Mouse (Mus musculus) cerebellum, adult 18-20 months (tissue): ENCODE measurements around the gene Prkar2a.
A peak's percentile ranks its signal among the peaks of the same experiment; 100 is the strongest.

Experiments used
- DNase-seq, 2 experiments: peaks; one replicate each; pipeline ENCODE4 v3.0.0; 2021

Prkar2a gene

GRCm38 (mm10) chr9:108752142-108752920 is 63.2 kb downstream of the Prkar2a start:
- DNase-seq = no peak

GRCm38 (mm10) chr9:108753326-108753725 is 64.2 kb downstream of the Prkar2a start:
- DNase-seq = peak; percentile 75 to 85

- no peak for DNase-seq
Measured at GRCm38 (mm10) chr9:108753976-108754375, 64.9 kb downstream of the Prkar2a start.

GRCm38 (mm10) chr9:108754423-108754822 is 65.3 kb downstream of the Prkar2a start:
- peak; percentile 11 to 20 for DNase-seq

- no peak for DNase-seq
Measured at GRCm38 (mm10) chr9:108757406-108757805, 68.3 kb downstream of the Prkar2a start.

- DNase-seq = no peak
Measured at GRCm38 (mm10) chr9:108759121-108759520, 70.0 kb downstream of the Prkar2a start.

GRCm38 (mm10) chr9:108759805-108760204 is 70.7 kb downstream of the Prkar2a start:
- peak in 1 of 2 experiments; percentile 25 for DNase-seq

GRCm38 (mm10) chr9:108761561-108761960 is 72.4 kb downstream of the Prkar2a start:
- DNase-seq = no peak

- DNase-seq = no peak
Measured at GRCm38 (mm10) chr9:108764971-108765370, 75.9 kb downstream of the Prkar2a start.

- no peak for DNase-seq
Measured at GRCm38 (mm10) chr9:108776614-108777013, 87.5 kb downstream of the Prkar2a start.

- no peak for DNase-seq
Measured at GRCm38 (mm10) chr9:108777276-108777675, 88.2 kb downstream of the Prkar2a start.

GRCm38 (mm10) chr9:108780959-108781358 is 91.8 kb downstream of the Prkar2a start:
- DNase-seq = no peak

- no peak for DNase-seq
Measured at GRCm38 (mm10) chr9:108781891-108782290, 92.8 kb downstream of the Prkar2a start.

- no peak for DNase-seq
Measured at GRCm38 (mm10) chr9:108782836-108783547, 93.9 kb downstream of the Prkar2a start.

GRCm38 (mm10) chr9:108783548-108784463 is 94.7 kb downstream of the Prkar2a start, which contains the start of gene Ip6k2:
Ip6k2 (plus strand) TSS chr9:108783796.
- peak; percentile 97 to 98 for DNase-seq

- DNase-seq = no peak
Measured at GRCm38 (mm10) chr9:108785416-108785815, 96.3 kb downstream of the Prkar2a start.

- DNase-seq = no peak
Measured at GRCm38 (mm10) chr9:108786494-108786893, 97.4 kb downstream of the Prkar2a start.

- DNase-seq = no peak
Measured at GRCm38 (mm10) chr9:108787080-108787479, 98.0 kb downstream of the Prkar2a start.

GRCm38 (mm10) chr9:108788713-108789112 is 99.6 kb downstream of the Prkar2a start:
- no peak for DNase-seq

GRCm38 (mm10) chr9:108792307-108792706 is 103.2 kb downstream of the Prkar2a start:
- DNase-seq = no peak

- peak in 1 of 2 experiments; percentile 7 for DNase-seq
Measured at GRCm38 (mm10) chr9:108792730-108793129, 103.6 kb downstream of the Prkar2a start.

- peak in 1 of 2 experiments; percentile 2 for DNase-seq
Measured at GRCm38 (mm10) chr9:108795281-108795680, 106.2 kb downstream of the Prkar2a start.

GRCm38 (mm10) chr9:108795762-108796161 is 106.6 kb downstream of the Prkar2a start:
- DNase-seq = peak in 1 of 2 experiments; percentile 55
